Mouse (Mus musculus) limb, embryonic 14.5 days (tissue): ENCODE data around the gene Gse1. TPM values are rescaled to one million over a fixed set of nuclear protein-coding genes. Genes with fewer than 3 reads are reported as not detected.

ENCODE experiments used
- ATAC-seq: fragments of 200-750 bp; cut with Nextera tagmentation; 2 replicates; pipeline ENCODE4 v1.8.0; 2017; ENCODE audit warnings: low read depth, moderate number of reproducible peaks, moderate TSS enrichment; ENCODE audit not compliant: low FRiP score
- DNase-seq: peaks from one replicate; pipeline ENCODE4 v3.0.0-alpha.2; 2015; ENCODE audit warnings: low spot score
- H3K27ac ChIP-seq: fragments of 300-500 bp; sonication (generic); replicated peaks from 2 replicates; pipeline ENCODE4 v1.5.1; 2014; ENCODE audit warnings: low read depth, mild to moderate bottlenecking, low read length, moderate library complexity, mixed read lengths
- H3K27me3 ChIP-seq: fragments of 300-500 bp; sonication (generic); 2 replicates; pipeline ENCODE4 v1.6.1; 2014; ENCODE audit warnings: low read length, mixed read lengths; ENCODE audit not compliant: control insufficient read depth, insufficient read depth
- H3K36me3 ChIP-seq: fragments of 300-500 bp; sonication (generic); 2 replicates; pipeline ENCODE4 v1.6.1; 2014; ENCODE audit warnings: mild to moderate bottlenecking, low read length, moderate library complexity, mixed read lengths; ENCODE audit not compliant: control insufficient read depth, insufficient read depth
- H3K4me1 ChIP-seq: fragments of 300-500 bp; sonication (generic); 2 replicates; pipeline ENCODE4 v1.6.1; 2014; ENCODE audit warnings: antibody characterized with exemption, low read length, mixed read lengths; ENCODE audit not compliant: control insufficient read depth, insufficient read depth
- H3K4me2 ChIP-seq: fragments of 300-500 bp; sonication (generic); replicated peaks from 2 replicates; pipeline ENCODE4 v1.6.1; 2014; ENCODE audit warnings: low read depth, mild to moderate bottlenecking, low read length, moderate library complexity; ENCODE audit not compliant: severe bottlenecking
- H3K4me3 ChIP-seq: fragments of 300-500 bp; sonication (generic); replicated peaks from 2 replicates; pipeline ENCODE4 v1.5.1; 2014; ENCODE audit warnings: low read length
- H3K9ac ChIP-seq: fragments of 300-500 bp; sonication (generic); 2 replicates; pipeline ENCODE4 v1.6.1; 2014; ENCODE audit warnings: mild to moderate bottlenecking, low read depth, low read length, moderate library complexity; ENCODE audit not compliant: severe bottlenecking
- H3K9me3 ChIP-seq: fragments of 300-500 bp; sonication (generic); 2 replicates; pipeline ENCODE4 v1.6.1; 2016; ENCODE audit warnings: low read length; ENCODE audit not compliant: control insufficient read depth
- POLR2A ChIP-seq: fragments of 200-500 bp; IDR thresholded peaks from 2 replicates; pipeline ENCODE4 v1.8.0; 2012; ENCODE audit warnings: inconsistent platforms, mild to moderate bottlenecking, moderate library complexity, borderline replicate concordance; ENCODE audit not compliant: insufficient read depth, insufficient read length; ENCODE audit errors: extremely low read depth
- WGBS: fragments of 180-500 bp; shearing (Covaris S2); extraction: QIAGEN DNeasy Blood & Tissue Kit; methylation state at CpG from one replicate; pipeline ENCODE4 v1.1.7; 2014; 5-methylcytosine and 5-hydroxymethylcytosine counted together
- polyA plus RNA-seq, 2 experiments: library from polyadenylated mRNA; depleted of rRNA in 1 of 2; stranded (reverse) in 1 of 2; unstranded in 1 of 2; fragments of >200 nt; fragmentation: Nextera tagmentation in 1 of 2; extraction: Ambion mirVana in 1 of 2; gene quantifications; 2 replicates each; pipeline versions ENCODE4 v1.2.1 to v1.2.3; 2012 to 2014

The Gse1 gene
- polyA plus RNA-seq, 2 experiments, result 10.3 to 32.6 TPM

DNA sequence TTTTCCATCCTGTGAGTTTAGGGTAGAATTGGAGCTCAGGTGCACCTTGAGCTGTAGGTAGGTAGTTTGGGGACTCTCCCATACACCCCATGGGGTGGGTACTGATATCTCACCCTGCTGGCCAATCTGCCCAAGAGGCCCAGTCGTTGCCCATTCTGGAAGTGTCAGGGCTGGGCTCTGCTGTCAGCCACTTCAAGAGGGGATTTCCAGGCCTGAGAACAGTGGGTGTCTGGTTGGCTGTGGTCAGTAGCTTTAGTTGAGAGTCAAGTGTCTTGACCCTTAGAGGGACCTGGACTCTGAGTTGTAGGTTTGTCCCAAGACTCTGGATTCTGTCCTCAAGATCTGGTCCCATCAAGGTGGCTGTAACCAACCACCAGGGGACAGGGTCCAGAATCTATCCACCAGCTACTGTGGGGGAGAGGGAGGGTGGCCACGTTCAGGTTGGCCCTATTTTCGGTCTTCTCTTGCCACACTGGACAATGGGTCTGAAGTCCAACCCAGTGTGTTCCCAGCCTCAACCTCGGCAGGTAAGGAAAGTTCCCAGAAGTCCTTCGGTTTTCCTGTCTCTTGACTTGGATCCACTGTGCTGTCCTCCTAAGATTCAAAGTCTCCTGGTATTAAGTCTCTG, 263.0 kb downstream of the Gse1 start:
- no peak overlapping the region for H3K4me3 ChIP-seq
- peak overlapping the region; percentile 95 for H3K4me2 ChIP-seq
- no peaks in the 10 kb centered on the region for H3K36me3 ChIP-seq
- no peak overlapping the region for H3K27ac ChIP-seq
- H3K9ac ChIP-seq, result no peak overlapping the region
- no peak for ATAC-seq
- no peak for TF ChIP-seq POLR2A
- no peak for DNase-seq
- peaks cover 46% of the 10 kb centered on the region for H3K27me3 ChIP-seq
- H3K9me3 ChIP-seq, result no peaks in the 10 kb centered on the region
- peaks cover 70% of the 10 kb centered on the region for H3K4me1 ChIP-seq
- 68% methylated on average over 5 of the region's 5 CpGs for WGBS

DNA sequence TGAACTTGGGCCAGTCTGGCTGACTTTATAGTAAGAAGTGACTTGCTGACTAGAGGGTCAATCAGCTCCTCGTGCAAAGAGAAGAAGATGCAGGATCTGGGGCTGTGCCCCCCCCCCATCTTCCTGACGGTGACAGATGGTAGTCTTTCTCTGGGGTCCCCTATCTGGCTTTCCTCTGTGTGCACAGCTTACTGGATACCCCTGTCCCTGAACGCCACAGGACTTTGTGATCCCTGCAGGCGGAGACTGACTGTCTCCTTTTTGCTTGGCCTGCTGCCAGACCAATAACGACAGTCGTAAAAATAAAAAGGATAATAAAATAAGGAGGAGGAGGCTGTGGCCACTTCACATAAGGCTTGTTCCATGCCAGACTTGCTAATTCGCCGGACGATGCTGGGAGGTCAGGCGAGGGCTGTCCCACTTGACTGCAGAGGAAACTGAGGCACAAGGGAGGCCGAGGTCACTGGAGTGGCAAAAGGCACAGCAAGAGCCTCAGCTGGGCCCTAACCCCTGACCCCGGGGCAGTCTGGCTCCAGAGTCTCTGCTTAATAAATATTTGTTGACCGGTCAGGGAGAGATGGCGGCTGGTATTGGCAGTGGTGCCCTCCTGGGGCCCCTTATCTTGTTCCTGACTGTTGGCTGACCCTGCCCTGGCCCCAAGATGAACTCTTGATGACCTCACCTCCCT, 264.1 kb downstream of the Gse1 start:
- peaks cover 64% of the 10 kb centered on the region for H3K4me1 ChIP-seq
- no peak for TF ChIP-seq POLR2A
- no peaks in the 10 kb centered on the region for H3K9me3 ChIP-seq
- no peak overlapping the region for H3K4me3 ChIP-seq
- DNase-seq (no peak), ATAC-seq (no peak)
- peaks cover 36% of the 10 kb centered on the region for H3K27me3 ChIP-seq
- no peaks in the 10 kb centered on the region for H3K36me3 ChIP-seq
- H3K9ac ChIP-seq, result no peak overlapping the region
- WGBS, result 13% methylated on average over 14 of the region's 14 CpGs
- H3K4me2 ChIP-seq, result 0 out of 2 replicates have a peak overlapping the region, but pooled peaks have one; percentile 10
- no peak overlapping the region for H3K27ac ChIP-seq

DNA sequence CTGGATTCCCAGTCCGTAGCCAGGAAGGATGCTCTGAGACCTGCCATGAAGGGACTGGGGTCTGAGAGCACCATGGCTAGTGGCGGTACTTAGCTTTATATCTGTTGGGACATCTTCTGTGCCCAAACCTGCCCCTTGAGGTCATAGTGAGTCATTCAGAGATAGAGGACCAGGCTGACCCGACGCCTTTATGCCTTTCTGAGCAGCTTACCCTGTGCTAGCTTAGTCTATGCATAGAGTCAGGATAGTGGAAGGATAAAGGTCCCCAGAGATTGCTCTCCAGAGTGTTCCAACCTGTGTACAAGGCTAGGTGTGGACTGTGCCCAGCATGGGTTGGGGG, 264.6 kb downstream of the Gse1 start:
- no peak for TF ChIP-seq POLR2A
- 0 out of 2 replicates have a peak overlapping the region, but pooled peaks have one; percentile 10 for H3K4me2 ChIP-seq
- no peaks in the 10 kb centered on the region for H3K36me3 ChIP-seq
- no peaks in the 10 kb centered on the region for H3K9me3 ChIP-seq
- no peak overlapping the region for H3K9ac ChIP-seq
- H3K4me1 ChIP-seq, result peaks cover 65% of the 10 kb centered on the region
- H3K4me3 ChIP-seq, result no peak overlapping the region
- H3K27ac ChIP-seq, result no peak overlapping the region
- DNase-seq (no peak), ATAC-seq (no peak)
- WGBS, result 50% methylated on average over 4 of the region's 4 CpGs
- peaks cover 31% of the 10 kb centered on the region for H3K27me3 ChIP-seq

DNA sequence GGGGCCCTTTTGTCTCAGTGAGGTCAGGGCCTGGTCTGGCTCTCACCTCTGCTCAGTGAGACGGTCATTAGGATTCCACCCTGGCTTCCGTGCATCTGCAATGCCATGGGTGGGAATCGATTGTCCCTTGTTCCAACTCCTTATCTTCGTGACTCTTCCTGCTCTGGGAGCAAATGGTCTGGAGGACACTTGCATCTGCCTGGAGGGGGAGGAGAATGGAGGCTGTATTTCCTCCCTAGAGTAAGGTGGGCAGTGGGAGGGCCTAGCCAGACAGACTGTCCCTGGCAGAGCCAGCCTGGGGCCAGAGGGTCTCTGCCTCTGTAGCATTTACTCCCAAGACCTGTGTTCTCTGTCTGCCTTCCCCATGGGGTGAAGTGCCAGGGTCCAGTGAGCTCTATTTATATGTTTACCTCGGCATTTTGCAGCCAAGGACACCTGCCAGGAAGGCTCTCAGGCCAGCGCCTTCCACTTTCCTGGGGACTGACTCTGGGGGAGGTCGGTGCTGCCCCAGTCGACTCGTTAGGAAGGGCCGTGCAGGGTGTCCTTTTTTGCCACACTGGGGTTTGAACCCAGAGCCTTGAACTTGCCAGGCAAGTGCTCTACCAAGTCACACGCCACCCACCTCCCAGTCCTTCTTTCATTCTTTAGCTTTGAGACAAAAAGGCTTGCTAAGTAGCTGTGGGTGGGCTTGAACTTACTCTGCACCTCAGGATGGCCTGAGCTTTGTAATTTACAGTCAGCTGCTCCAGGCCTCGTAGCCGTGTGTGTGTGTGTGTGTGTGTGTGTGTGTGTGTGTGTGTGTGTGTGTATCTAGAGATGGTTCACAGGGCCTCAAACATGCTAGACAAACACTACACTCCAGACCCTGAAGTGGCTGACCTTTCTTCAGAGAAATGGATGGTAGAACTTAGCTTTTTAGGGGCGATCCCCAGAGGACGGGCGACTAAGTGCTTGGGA, 265.5 kb downstream of the Gse1 start:
- Histone ChIP-seq H3K9me3 (no peaks in the 10 kb centered on the region), H3K9ac (no peak overlapping the region), H3K36me3 (no peaks in the 10 kb centered on the region), H3K4me3 (no peak overlapping the region), H3K4me2 (no peak overlapping the region), H3K4me1 (peaks cover 65% of the 10 kb centered on the region), H3K27ac (no peak overlapping the region), H3K27me3 (peaks cover 26% of the 10 kb centered on the region)
- ATAC-seq (no peak), DNase-seq (no peak)
- 54% methylated on average over 16 of the region's 16 CpGs for WGBS
- no peak for TF ChIP-seq POLR2A

GRCm38 (mm10) chr8:120494903-120495302, 266.6 kb downstream of the Gse1 start:
- no peak overlapping the region for H3K9ac ChIP-seq
- H3K4me2 ChIP-seq, result no peak overlapping the region; the same call in 1 of the 2 replicates
- WGBS, result 24% methylated on average over 15 of the region's 15 CpGs
- no peak overlapping the region for H3K27ac ChIP-seq
- peaks cover 18% of the 10 kb centered on the region; the same call in 1 of the 2 replicates for H3K27me3 ChIP-seq
- H3K36me3 ChIP-seq, result no peaks in the 10 kb centered on the region
- H3K4me1 ChIP-seq, result peaks cover 60% of the 10 kb centered on the region
- no peaks in the 10 kb centered on the region for H3K9me3 ChIP-seq
- no peak for TF ChIP-seq POLR2A
- DNase-seq (no peak), ATAC-seq (peak; percentile 10; the same call in 1 of the 2 replicates)
- no peak overlapping the region for H3K4me3 ChIP-seq
